Mouse (Mus musculus) ovary, adult 18-20 months (tissue): ENCODE results near the gene Idh1.
A peak's percentile ranks its signal among the peaks of the same experiment; 100 is the strongest.
"Not testable (repeated sequence)": the region's sequence is repeated elsewhere in the genome, so short reads cannot be mapped to it uniquely, and the experiment has no call there.

Experiments used
- DNase-seq: peaks from one replicate; pipeline ENCODE4 v3.0.0; 2022; ENCODE audit warnings: low spot score, mixed read lengths

The Idh1 gene

DNA sequence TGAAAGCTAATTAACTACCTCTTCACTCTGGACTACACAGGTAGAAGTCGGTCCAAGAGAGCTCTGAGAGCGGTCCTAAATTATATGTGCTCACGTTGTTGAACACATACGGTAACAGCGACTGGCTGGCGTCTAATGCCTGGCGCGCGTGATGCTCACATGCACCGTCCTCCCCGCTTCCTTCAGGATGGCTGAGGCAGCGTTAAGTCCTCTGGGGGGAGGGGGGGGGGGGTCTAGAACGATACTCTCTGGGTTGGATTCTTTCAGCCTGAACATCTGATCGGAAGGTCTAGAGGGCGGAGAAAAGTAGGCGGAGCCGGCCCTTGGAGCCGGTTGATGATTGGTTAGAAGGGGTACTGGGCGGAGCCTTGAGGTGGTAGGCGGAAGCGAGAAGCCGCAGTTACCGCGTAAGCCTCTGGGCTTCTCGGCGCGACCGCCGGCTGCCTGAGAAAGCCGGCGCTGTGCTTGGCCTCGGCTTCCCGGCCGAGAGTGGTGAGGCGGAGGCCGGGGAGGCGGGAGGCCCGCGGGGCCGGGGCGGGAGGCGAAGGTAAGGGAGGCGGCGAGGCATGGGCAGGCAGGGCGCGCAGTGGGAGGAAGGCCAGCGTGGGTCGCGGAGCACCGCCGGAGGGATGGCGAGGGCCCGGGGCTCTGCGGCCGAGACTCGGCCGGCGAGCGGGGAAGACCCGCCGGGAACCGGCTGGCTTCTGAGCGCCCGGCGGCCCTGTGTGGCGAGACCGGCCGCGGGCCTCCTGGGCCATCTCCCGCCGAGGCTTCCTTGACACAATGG is at the start of gene Idh1, which contains the start of gene Pikfyve:
Idh1 (minus strand) TSS at position 214 of the 787 bp plus-strand sequence.
Pikfyve (plus strand) TSS at position 397 of the 787 bp plus-strand sequence.
- DNase-seq = peak; percentile 93

DNA sequence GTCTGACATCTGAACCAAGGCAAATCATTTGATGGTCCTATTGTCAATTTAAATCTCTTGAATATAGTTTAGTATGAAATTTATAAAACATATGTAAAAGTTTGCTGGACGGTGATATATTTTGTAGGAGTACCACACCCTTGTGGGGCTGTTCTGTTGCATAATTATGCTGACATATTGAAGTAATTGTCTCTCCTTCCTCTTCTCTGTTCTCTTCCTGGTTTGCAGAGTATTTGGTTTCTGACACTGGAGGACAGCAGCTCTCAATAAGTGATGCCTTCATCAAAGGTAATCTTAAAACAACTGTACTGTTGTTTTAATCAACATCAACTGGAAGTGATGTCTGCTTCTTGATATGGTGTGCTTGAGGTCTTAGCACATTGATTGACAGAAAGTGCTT is 44.3 kb upstream of the Idh1 start:
- DNase-seq = no peak

GRCm38 (mm10) chr1:65229768-65230167 is 43.5 kb upstream of the Idh1 start:
- DNase-seq = not testable (repeated sequence)

GRCm38 (mm10) chr1:65227681-65228080 is 41.4 kb upstream of the Idh1 start:
- DNase-seq = no peak

DNA sequence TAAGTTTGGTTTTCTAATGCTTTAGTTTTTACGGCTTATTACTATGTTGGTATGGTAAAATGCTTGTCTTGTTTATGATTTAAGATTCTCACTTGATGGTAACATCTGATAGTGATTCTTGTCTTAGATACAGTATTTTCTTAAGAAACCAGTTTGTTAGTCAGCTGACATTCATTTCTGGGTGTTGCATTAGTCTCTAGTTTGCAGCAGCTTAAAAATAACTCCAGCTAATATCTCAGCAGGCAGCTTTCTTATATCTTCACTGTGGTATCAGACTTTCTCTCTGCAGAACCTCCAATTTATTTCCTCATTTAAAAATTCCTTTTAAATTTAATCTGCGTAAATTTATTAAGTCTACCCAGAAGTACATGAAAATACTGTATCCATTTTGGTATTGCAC is 37.4 kb upstream of the Idh1 start:
- no peak for DNase-seq

- DNase-seq = no peak
Observed at GRCm38 (mm10) chr1:65217972-65218371, 31.7 kb upstream of the Idh1 start.

DNA sequence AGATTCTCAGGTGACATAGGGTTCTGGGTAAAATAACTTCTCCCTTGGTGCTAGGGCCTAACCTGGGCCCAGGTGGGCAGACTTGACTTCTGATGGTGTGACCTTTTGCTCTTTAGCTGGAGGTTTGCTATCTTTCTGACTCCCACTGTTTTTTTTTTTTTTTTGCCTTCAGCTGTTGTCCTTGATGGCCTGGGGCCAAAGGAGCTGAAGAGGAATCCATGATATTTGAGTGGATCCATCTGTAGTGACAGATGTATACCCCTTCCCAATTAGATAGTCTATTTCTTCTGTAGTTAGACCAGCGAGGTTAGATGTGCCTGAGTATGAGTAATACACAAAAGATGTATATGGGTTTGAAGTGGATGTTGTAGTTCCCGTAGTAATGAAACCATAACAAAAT is 31.3 kb upstream of the Idh1 start:
- no peak for DNase-seq

- DNase-seq = no peak
Observed at GRCm38 (mm10) chr1:65213214-65213613, 26.9 kb upstream of the Idh1 start.

GRCm38 (mm10) chr1:65204299-65204698 is 18.0 kb upstream of the Idh1 start:
- DNase-seq = no peak

DNA sequence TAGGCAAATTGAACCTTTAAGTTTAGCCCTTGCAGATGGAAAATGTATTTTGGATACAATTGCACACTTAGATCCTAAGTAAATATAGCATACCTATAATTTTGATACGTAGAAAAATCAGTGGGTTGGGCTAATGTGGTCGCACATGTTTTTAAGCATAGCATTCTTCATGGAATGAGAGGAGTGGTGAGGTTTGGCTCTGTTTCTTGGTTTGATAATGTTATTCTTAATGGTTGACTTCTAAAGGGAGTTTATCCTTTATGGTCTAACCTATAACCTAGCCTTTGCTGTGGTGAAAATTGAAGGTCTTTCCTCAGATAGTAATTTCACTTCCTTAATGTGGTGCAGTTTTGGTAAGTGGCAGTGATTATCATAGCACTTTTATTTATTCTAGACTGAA is 12.6 kb upstream of the Idh1 start:
- DNase-seq = no peak

DNA sequence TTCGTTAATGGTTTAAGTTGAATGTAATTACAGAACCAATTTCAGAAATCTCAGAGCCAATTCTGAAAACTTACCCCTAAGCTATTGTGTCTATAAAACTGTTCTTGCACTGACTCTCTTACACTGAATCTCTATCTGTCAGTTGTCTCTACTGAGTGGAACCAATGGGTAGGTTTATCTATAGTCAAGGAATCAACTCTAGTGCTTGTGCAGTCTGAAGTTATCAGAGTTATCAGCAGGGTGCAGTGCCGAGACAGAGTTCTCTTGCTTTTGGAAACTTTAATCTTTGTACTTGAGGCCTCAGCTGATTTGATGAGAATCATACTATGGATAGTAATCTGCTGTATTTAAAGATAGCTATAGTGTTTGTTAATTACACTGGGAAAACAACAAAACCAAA is 12.1 kb upstream of the Idh1 start:
- DNase-seq = no peak

GRCm38 (mm10) chr1:65193226-65193625 is 6.9 kb upstream of the Idh1 start:
- DNase-seq = no peak

DNA sequence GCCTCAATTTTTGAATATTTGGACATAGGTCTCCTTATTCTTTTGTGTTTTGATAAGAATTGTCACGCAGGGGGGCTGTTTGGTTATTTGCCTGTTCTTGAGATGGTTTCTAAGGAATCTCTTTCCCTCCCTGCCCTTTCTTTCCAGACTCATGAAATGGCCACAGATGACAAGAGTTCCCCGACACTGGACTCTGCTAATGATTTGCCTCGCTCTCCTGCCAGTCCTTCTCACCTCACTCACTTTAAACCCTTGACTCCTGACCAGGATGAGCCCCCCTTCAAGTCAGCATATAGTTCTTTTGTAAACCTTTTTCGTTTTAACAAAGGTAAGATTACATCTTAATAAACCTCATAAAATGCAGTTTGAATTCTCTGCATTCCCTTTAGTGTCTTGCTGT is 3.9 kb upstream of the Idh1 start:
- DNase-seq = no peak

DNA sequence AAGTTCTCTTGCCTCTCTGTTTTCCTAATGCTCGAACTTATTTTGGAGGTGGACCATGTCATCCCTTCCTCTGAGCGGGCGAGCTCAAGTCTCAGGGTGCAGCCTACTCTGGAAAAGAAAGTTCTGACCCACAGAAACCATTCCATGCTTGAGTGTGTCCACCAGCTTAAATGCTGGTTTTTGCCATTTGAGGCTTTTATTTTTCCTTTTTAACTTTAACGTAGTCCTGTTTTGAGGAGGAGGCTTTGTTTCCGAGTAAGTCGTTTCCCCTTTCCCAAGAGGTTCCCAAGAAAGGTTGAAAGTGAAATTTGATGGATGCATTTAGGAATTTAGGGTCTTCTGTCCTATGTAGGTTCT is 752 bp upstream of the Idh1 start:
- no peak for DNase-seq

GRCm38 (mm10) chr1:65185524-65186205 is 635 bp downstream of the Idh1 start:
- DNase-seq = no peak

DNA sequence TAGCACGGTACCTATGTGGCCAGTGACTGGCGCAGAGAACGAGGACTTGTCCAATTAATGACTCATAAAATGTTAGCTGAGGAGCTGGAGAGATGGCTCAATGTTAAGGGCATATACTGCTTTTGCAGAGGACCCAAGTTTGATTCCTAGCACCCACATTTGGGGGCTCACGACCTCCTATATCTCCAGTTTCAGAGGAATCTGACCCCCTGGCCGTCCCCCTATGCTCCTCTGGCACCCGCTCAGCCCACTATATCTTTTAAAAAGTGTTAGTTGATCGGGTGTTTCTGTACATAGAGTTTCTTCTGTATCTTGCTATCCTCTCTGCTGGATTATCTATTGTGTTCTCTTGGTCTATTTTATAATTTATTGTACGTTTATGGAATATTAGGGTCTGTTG is 1.3 kb downstream of the Idh1 start:
- DNase-seq = no peak

DNA sequence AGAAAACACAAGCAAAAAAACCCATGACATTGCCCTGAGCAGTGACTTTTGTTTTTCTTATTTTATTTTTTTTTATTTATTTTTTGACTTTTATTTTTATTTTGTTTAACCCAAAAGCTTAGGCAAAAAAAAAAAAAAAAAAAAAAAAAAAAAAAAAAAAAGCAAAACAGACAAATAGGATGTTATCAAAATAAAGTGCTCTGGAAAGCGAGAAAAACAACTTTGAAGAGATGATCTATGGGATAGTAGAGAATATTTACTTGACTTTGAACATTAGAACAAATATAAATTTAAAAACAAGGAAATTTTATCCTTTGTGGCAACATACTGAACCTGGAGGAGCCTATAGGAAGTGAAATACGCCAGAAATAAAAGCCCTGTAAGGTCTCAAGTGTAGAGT is 2.3 kb downstream of the Idh1 start:
- no peak for DNase-seq

- no peak for DNase-seq
Observed at GRCm38 (mm10) chr1:65181459-65181858, 4.8 kb downstream of the Idh1 start.

DNA sequence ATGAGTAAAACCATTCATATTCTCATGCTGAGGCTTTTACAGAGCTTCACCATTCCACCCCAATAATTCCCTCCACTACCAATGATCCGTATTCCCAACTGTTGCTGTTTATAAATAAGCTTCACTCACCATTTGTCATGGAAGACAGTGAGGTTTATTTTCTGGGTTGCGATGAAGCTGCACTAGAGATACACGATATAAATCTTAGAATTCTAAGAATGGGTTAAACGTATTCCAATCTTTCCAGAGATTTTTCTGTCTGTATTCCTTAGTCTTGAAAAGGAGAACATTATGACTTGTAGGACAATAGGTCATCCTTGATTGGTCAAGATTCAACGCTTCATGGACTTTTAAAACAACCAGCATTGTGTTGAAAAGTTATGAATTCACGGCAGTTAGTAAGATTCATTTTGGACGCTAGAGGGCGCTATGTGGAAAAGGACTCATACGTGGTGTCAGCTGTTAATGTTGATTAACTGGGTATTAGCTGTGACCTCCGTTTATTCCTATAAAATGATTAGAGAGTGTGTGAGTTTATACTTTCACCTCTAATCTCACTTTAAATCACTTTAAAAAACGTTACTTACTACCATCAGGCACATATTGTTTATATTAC is 6.6 kb downstream of the Idh1 start:
- DNase-seq = no peak

- peak; percentile 97 for DNase-seq
Observed at GRCm38 (mm10) chr1:65178902-65179432, 7.3 kb downstream of the Idh1 start.

GRCm38 (mm10) chr1:65178126-65178901 is 8.0 kb downstream of the Idh1 start:
- peak; percentile 96 for DNase-seq

GRCm38 (mm10) chr1:65177452-65177851 is 8.8 kb downstream of the Idh1 start:
- no peak for DNase-seq
